Mouse (Mus musculus) thymus, postnatal 10 days (tissue): ENCODE results near the gene Cib4.

ENCODE experiments used
- DNase-seq, 2 experiments: peaks; one replicate each; pipeline ENCODE4 v3.0.0; 2021; ENCODE audit warnings: low spot score in 2 of 2

Cib4 gene

DNA sequence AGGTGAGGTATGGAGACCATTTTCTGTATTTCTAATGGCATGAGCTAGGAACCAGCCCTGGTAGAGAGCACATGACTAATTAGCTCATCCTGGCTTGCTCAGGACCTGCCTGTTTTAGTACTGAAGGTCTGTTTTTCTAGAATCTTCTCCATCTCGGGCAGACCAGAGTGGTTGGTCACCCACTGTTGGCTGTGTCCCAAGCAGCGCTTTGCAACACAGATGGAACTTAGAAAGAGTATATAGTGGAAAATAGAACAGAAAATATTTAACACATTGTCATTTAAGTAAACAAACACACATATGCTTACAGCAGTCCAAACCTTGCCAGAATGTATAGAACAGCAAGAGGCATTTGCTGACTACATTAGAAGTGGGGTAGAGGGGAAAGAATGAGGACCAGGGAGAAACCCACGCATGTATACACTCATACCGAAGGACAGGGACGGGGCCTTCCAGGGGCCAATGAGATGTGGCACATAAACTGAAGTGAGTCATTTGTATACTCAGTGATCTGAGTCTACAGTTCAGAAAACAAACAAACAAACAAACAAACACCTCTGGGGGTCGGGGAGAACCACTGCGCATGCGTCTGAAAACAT is 105.2 kb downstream of the Cib4 start:
- no peak for DNase-seq

DNA sequence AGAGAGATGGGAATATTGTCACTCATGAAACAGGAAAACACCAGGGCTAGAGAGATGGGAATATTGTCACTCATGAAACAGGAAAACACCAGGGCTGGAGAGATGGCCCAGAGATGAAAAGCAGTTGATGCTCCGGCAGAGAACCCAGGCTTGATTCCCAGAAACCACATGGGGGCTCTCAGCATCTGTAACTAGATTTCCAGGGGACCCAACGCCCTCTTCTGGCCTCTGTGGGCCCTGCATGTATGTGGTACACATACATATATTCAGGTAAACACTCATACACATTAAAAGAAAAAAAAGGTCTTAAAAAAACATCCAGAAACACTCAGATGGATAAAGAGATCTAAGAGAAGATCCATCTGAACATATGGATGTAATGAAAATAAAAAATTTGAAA is 106.7 kb downstream of the Cib4 start:
- DNase-seq, result no peak
